ENCODE assay signal across 7 mouse cellular contexts in the genomic region with DNA sequence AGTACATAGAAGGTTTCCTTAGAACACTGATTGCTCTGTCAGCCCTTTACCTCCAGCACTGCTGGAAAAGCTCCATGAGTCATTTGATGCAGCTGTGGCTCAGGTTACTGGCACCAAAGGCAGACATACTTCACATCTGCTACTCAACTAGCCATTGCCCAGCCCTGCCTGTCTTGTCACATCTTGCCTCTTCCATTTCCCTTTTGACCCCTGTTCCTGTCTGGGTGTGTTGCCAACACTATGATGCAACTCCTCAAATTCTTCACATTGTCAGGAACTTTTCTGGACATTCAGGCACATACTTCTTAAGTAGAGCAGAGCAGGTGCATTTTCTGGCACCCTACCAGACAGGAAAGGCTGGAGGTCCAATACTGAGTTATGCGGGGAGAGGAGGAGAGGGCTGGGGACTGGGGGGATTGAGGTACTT.
DNase-seq lines count a peak whose midpoint lies in the region; ATAC-seq lines count a peak whose summit lies in the region.

No protein-coding gene starts in this region.

- H3K4me1 ChIP-seq in embryonic facial prominence, embryonic 12.5 days: 0 out of 2 replicates have a peak, but pooled peaks cover 4% of the 10 kb centered on the region
- no peaks in the 10 kb centered on the region for H3K4me1 ChIP-seq in hindbrain, embryonic 13.5 days (replicated peaks)

- no peak overlapping the region for H3K27ac ChIP-seq in embryonic facial prominence, embryonic 12.5 days
- H3K27ac ChIP-seq in hindbrain, embryonic 13.5 days: no peak overlapping the region

- H3K9me3 ChIP-seq in embryonic facial prominence, embryonic 12.5 days: no peaks in the 10 kb centered on the region
- H3K9me3 ChIP-seq in hindbrain, embryonic 13.5 days: no peaks in the 10 kb centered on the region

- DNase-seq in NIH3T3 (ENCODE audit: low read depth): peak; percentile 62
- DNase-seq in kidney, adult 18-20 months: peak; percentile 21
- peak; percentile 48 for DNase-seq in lung, postnatal 10 days
- no peak for DNase-seq in thymus, postnatal 0 days (ENCODE audit: low spot score)
- no peak for DNase-seq in cerebellum, adult 8-10 months

- no peak overlapping the region for H3K4me2 ChIP-seq in embryonic facial prominence, embryonic 12.5 days (replicated peaks)
- no peak overlapping the region for H3K4me2 ChIP-seq in hindbrain, embryonic 13.5 days

- no peaks in the 10 kb centered on the region for H3K27me3 ChIP-seq in embryonic facial prominence, embryonic 12.5 days
- no peaks in the 10 kb centered on the region for H3K27me3 ChIP-seq in hindbrain, embryonic 13.5 days

- no peak overlapping the region for H3K4me3 ChIP-seq in embryonic facial prominence, embryonic 12.5 days
- no peak overlapping the region for H3K4me3 ChIP-seq in hindbrain, embryonic 13.5 days

- WGBS in embryonic facial prominence, embryonic 12.5 days: 94% methylated on average over 1 of the region's 1 CpGs
- WGBS in hindbrain, embryonic 13.5 days: 79% methylated on average over 1 of the region's 1 CpGs

- H3K9ac ChIP-seq in embryonic facial prominence, embryonic 12.5 days: no peak overlapping the region
- H3K9ac ChIP-seq in hindbrain, embryonic 13.5 days: no peak overlapping the region

- no peaks in the 10 kb centered on the region for H3K36me3 ChIP-seq in embryonic facial prominence, embryonic 12.5 days
- no peaks in the 10 kb centered on the region for H3K36me3 ChIP-seq in hindbrain, embryonic 13.5 days

- peak; percentile 88 for ATAC-seq in embryonic facial prominence, embryonic 12.5 days (ENCODE audit: insufficient number of reproducible peaks, insufficient read depth, low FRiP score, low TSS enrichment)
- ATAC-seq in hindbrain, embryonic 13.5 days (ENCODE audit: low FRiP score): no peak

Comparison
In these comparisons a context has a peak if more than half of its experiments do, and no peak if none do; other contexts are left out.
1. DNase-seq: peak in NIH3T3 (single experiment), kidney, adult 18-20 months (single experiment) and lung, postnatal 10 days (single experiment); none in thymus, postnatal 0 days (single experiment) and cerebellum, adult 8-10 months (single experiment).